Mouse (Mus musculus): Measurements from ENCODE around the gene BC005624.
"Not testable (repeated sequence)": the region's sequence is repeated elsewhere in the genome, so short reads cannot be mapped to it uniquely, and the experiment has no call there.

Gene BC005624

GRCm38 (mm10) chr2:30985111-30986020 is 3.4 kb upstream of the BC005624 start:
- peak; percentile 95 for DNase-seq (ENCODE audit: extremely low read depth, insufficient read length, low spot score)

- DNase-seq (ENCODE audit: extremely low read depth, insufficient read length, low spot score), result peak; percentile 25
Observed at GRCm38 (mm10) chr2:30983024-30983423, 1.0 kb upstream of the BC005624 start.

- peak; percentile 87 for DNase-seq (ENCODE audit: extremely low read depth, insufficient read length, low spot score)
Observed at GRCm38 (mm10) chr2:30967352-30968327, 14.4 kb downstream of the BC005624 start, which contains the start of gene Tor1a. Tor1a (minus strand) TSS chr2:30967933.

- DNase-seq (ENCODE audit: extremely low read depth, insufficient read length, low spot score), result no peak
Observed at GRCm38 (mm10) chr2:30966826-30967225, 15.2 kb downstream of the BC005624 start.

- no peak for DNase-seq (ENCODE audit: extremely low read depth, insufficient read length, low spot score)
Observed at GRCm38 (mm10) chr2:30965627-30966026, 16.4 kb downstream of the BC005624 start.

- no peak for DNase-seq (ENCODE audit: extremely low read depth, insufficient read length, low spot score)
Observed at GRCm38 (mm10) chr2:30962570-30963254, 19.3 kb downstream of the BC005624 start.

GRCm38 (mm10) chr2:30959856-30960255 is 22.1 kb downstream of the BC005624 start:
- no peak for DNase-seq (ENCODE audit: extremely low read depth, insufficient read length, low spot score)

- no peak for DNase-seq (ENCODE audit: extremely low read depth, insufficient read length, low spot score)
Observed at GRCm38 (mm10) chr2:30958726-30959125, 23.3 kb downstream of the BC005624 start.

GRCm38 (mm10) chr2:30957511-30957910 is 24.5 kb downstream of the BC005624 start:
- no peak for DNase-seq (ENCODE audit: extremely low read depth, insufficient read length, low spot score)

- DNase-seq (ENCODE audit: extremely low read depth, insufficient read length, low spot score), result no peak
Observed at GRCm38 (mm10) chr2:30954797-30955196, 27.2 kb downstream of the BC005624 start.

GRCm38 (mm10) chr2:30952824-30953490 is 29.0 kb downstream of the BC005624 start, which contains the start of gene Tor1b:
Tor1b (plus strand) TSS chr2:30952959.
- peak; percentile 84 for DNase-seq (ENCODE audit: extremely low read depth, insufficient read length, low spot score)

- DNase-seq (ENCODE audit: extremely low read depth, insufficient read length, low spot score), result no peak
Observed at GRCm38 (mm10) chr2:30952457-30952823, 29.6 kb downstream of the BC005624 start.

- DNase-seq (ENCODE audit: extremely low read depth, insufficient read length, low spot score), result peak; percentile 69
Observed at GRCm38 (mm10) chr2:30942603-30943011, 39.4 kb downstream of the BC005624 start.

GRCm38 (mm10) chr2:30942116-30942515 is 39.9 kb downstream of the BC005624 start:
- DNase-seq (ENCODE audit: extremely low read depth, insufficient read length, low spot score), result not testable (repeated sequence)

GRCm38 (mm10) chr2:30941586-30941985 is 40.4 kb downstream of the BC005624 start:
- DNase-seq (ENCODE audit: extremely low read depth, insufficient read length, low spot score), result no peak

- no peak for DNase-seq (ENCODE audit: extremely low read depth, insufficient read length, low spot score)
Observed at GRCm38 (mm10) chr2:30938574-30938991, 43.4 kb downstream of the BC005624 start.

GRCm38 (mm10) chr2:30937731-30938130 is 44.3 kb downstream of the BC005624 start:
- DNase-seq (ENCODE audit: extremely low read depth, insufficient read length, low spot score), result no peak

GRCm38 (mm10) chr2:30936808-30937207 is 45.2 kb downstream of the BC005624 start:
- DNase-seq (ENCODE audit: extremely low read depth, insufficient read length, low spot score), result no peak

- DNase-seq (ENCODE audit: extremely low read depth, insufficient read length, low spot score), result peak; percentile 61
Observed at GRCm38 (mm10) chr2:30933917-30934450, 48.0 kb downstream of the BC005624 start.

- no peak for DNase-seq (ENCODE audit: extremely low read depth, insufficient read length, low spot score)
Observed at GRCm38 (mm10) chr2:30933032-30933431, 49.0 kb downstream of the BC005624 start.

All from 3134 (cell line).